8 mouse cellular contexts compared by ENCODE assay signal in genomic region chr9:29650679-29651078, GRCm38 (mm10).
DNase-seq lines count a peak whose midpoint lies in the region; ATAC-seq and TF ChIP-seq lines count a peak whose summit lies in the region.

No protein-coding gene starts in this region.

- no peak overlapping the region for H3K4me3 ChIP-seq in kidney, postnatal 0 days (replicated peaks; ENCODE audit: low read depth, low read length)
- no peak overlapping the region for H3K4me3 ChIP-seq in kidney, embryonic 14.5 days (ENCODE audit: low read length)
- no peak overlapping the region for H3K4me3 ChIP-seq in heart, embryonic 10.5 days

- peak; percentile 82 for DNase-seq in kidney, postnatal 0 days (ENCODE audit: low spot score)
- DNase-seq in MN1 (ENCODE audit: low spot score), result peak; percentile 5
- peak; percentile 73 for DNase-seq in heart, embryonic 10.5 days (ENCODE audit: low spot score)
- peak; percentile 34 to 42 for DNase-seq in layer of hippocampus, postnatal 36 days
- DNase-seq in neural tube, embryonic 10.5 days (ENCODE audit: extremely low spot score, low spot score), result peak; percentile 51
- no peak for DNase-seq in c-Kit-positive CD71-positive TER-119-positive erythroid progenitor cells, embryonic 14.5 days (ENCODE audit: low spot score)

- H3K27ac ChIP-seq in kidney, postnatal 0 days, result no peak overlapping the region
- H3K27ac ChIP-seq in kidney, embryonic 14.5 days (ENCODE audit: low read depth, low read length), result no peak overlapping the region
- no peak overlapping the region for H3K27ac ChIP-seq in heart, embryonic 10.5 days

- peak; percentile 81 for TF ChIP-seq CTCF in kidney, postnatal 0 days (IDR thresholded peaks at IDR 0.05; ENCODE audit: low read depth)

- 9% methylated on average over 4 of the region's 4 CpGs for WGBS in kidney, postnatal 0 days
- 11% methylated on average over 4 of the region's 4 CpGs for WGBS in kidney, embryonic 14.5 days
- 26% methylated on average over 4 of the region's 4 CpGs for WGBS in heart, embryonic 10.5 days

- ATAC-seq in kidney, postnatal 0 days (replicated peaks; ENCODE audit: low FRiP score, low read depth), result no peak
- no peak; the same call in 1 of the 2 replicates for ATAC-seq in kidney, embryonic 14.5 days (ENCODE audit: low FRiP score, low TSS enrichment)
- ATAC-seq in common myeloid progenitor, adult 5-6 weeks (replicated peaks; ENCODE audit: low read depth, poor library complexity, severe bottlenecking), result peak; percentile 71

- H3K9me3 ChIP-seq in kidney, postnatal 0 days (replicated peaks; ENCODE audit: low read length), result no peaks in the 10 kb centered on the region
- H3K9me3 ChIP-seq in kidney, embryonic 14.5 days (ENCODE audit: control insufficient read depth, low read length), result no peaks in the 10 kb centered on the region
- H3K9me3 ChIP-seq in heart, embryonic 10.5 days, result no peaks in the 10 kb centered on the region

- H3K27me3 ChIP-seq in kidney, postnatal 0 days (ENCODE audit: insufficient read depth, low read length), result no peaks in the 10 kb centered on the region
- no peaks in the 10 kb centered on the region for H3K27me3 ChIP-seq in kidney, embryonic 14.5 days (ENCODE audit: control insufficient read depth, insufficient read depth, low read length)
- 0 out of 2 replicates have a peak, but pooled peaks cover 9% of the 10 kb centered on the region for H3K27me3 ChIP-seq in heart, embryonic 10.5 days (ENCODE audit: insufficient read depth, poor library complexity, severe bottlenecking)

- no peaks in the 10 kb centered on the region for H3K4me1 ChIP-seq in kidney, postnatal 0 days (replicated peaks; ENCODE audit: insufficient read depth, low read length)
- H3K4me1 ChIP-seq in kidney, embryonic 14.5 days (ENCODE audit: control insufficient read depth, insufficient read depth, low read length), result no peaks in the 10 kb centered on the region
- H3K4me1 ChIP-seq in heart, embryonic 10.5 days, result peaks cover 12% of the 10 kb centered on the region

- H3K4me2 ChIP-seq in kidney, postnatal 0 days (ENCODE audit: low read length), result no peak overlapping the region
- H3K4me2 ChIP-seq in kidney, embryonic 14.5 days (replicated peaks; ENCODE audit: low read depth, low read length), result no peak overlapping the region

- no peak overlapping the region for H3K9ac ChIP-seq in kidney, postnatal 0 days (ENCODE audit: low read depth, low read length)
- H3K9ac ChIP-seq in kidney, embryonic 14.5 days (ENCODE audit: low read depth, low read length), result no peak overlapping the region

- no peaks in the 10 kb centered on the region for H3K36me3 ChIP-seq in kidney, postnatal 0 days (ENCODE audit: insufficient read depth, low read length)
- no peaks in the 10 kb centered on the region for H3K36me3 ChIP-seq in kidney, embryonic 14.5 days (ENCODE audit: control insufficient read depth, insufficient read depth, low read length)
- H3K36me3 ChIP-seq in heart, embryonic 10.5 days, result no peaks in the 10 kb centered on the region
